11 mouse cellular contexts compared by ENCODE assay signal in genomic region chr9:31119882-31120532, GRCm38 (mm10). TPM values are rescaled to one million over a fixed set of nuclear protein-coding genes. Genes with fewer than 3 reads are reported as not detected.
DNase-seq lines count a peak whose midpoint lies in the region; ATAC-seq and TF ChIP-seq lines count a peak whose summit lies in the region.
"Had no signal": no experiment of that assay in that cellular context is flagged by ENCODE, and none has a peak within 500 bp of the region (broad histone marks: within the 10 kb centered on the region; RNA-seq: fewer than 3 reads in every experiment).

No protein-coding gene starts in this region.

- peak; percentile 17 for ATAC-seq in granulocyte monocyte progenitor cell, adult 5-6 weeks (replicated peaks; ENCODE audit: poor library complexity, severe bottlenecking)

- no peaks in the 10 kb centered on the region for H3K36me3 ChIP-seq in thymus, adult 2 months (ENCODE audit: control insufficient read depth, insufficient read depth, low read length)
- H3K36me3 ChIP-seq: forebrain, embryonic 12.5 days; limb, embryonic 15.5 days; midbrain, embryonic 12.5 days had no signal

- H3K4me3 ChIP-seq in thymus, adult 2 months (ENCODE audit: control insufficient read depth, insufficient read depth, low read length) = no peak overlapping the region
- H3K4me3 ChIP-seq: forebrain, embryonic 12.5 days; limb, embryonic 15.5 days; midbrain, embryonic 12.5 days had no signal

- H3K27me3 ChIP-seq in thymus, adult 2 months (ENCODE audit: control insufficient read depth, insufficient read depth, low read length) = no peaks in the 10 kb centered on the region
- H3K27me3 ChIP-seq: forebrain, embryonic 12.5 days; limb, embryonic 15.5 days; midbrain, embryonic 12.5 days had no signal

- H3K27ac ChIP-seq in thymus, adult 2 months (ENCODE audit: control insufficient read depth, insufficient read depth, low read length) = 0 out of 2 replicates have a peak overlapping the region, but pooled peaks have one; percentile 29
- H3K27ac ChIP-seq: forebrain, embryonic 12.5 days; limb, embryonic 15.5 days; midbrain, embryonic 12.5 days had no signal

- WGBS in thymus, adult 2 months = 80% methylated on average over 11 of the region's 11 CpGs

- TF ChIP-seq POLR2A in thymus, adult 2 months (IDR thresholded peaks at IDR 0.05; ENCODE audit: control insufficient read depth, extremely low read depth, insufficient read depth, low read length, poor library complexity) = no peak

- DNase-seq in thymus, adult 2 months = no peak
- no peak for DNase-seq in thymus, postnatal 25 days
- DNase-seq in lung, adult 18-20 months = peak; percentile 73
- peak; percentile 42 for DNase-seq in yolk sac, embryonic 10.5 days (ENCODE audit: low spot score)
- DNase-seq in urinary bladder, postnatal 10 days (ENCODE audit: low spot score) = no peak
- DNase-seq in neural tube, embryonic 10.5 days (ENCODE audit: extremely low spot score, low spot score) = no peak
- no peak for DNase-seq in urinary bladder, postnatal 14 days (ENCODE audit: low spot score)

- no peaks in the 10 kb centered on the region for H3K4me1 ChIP-seq in thymus, adult 2 months (replicated peaks; ENCODE audit: control insufficient read depth, insufficient read depth, low read length)
- H3K4me1 ChIP-seq: midbrain, embryonic 12.5 days had no signal

- no peak for TF ChIP-seq CTCF in thymus, adult 2 months (IDR thresholded peaks at IDR 0.05; ENCODE audit: borderline replicate concordance, control insufficient read depth, extremely low read depth, insufficient read depth, low read length, poor library complexity)

RNA-seq across cellular contexts. Expression of gene St14, which starts 11.6 kb away (rescaled TPM):
- 13.8 and 15.8 TPM in 2 replicates for polyA plus RNA-seq in thymus, adult 2 months (2012; rRNA removed)
- total RNA-seq in granulocyte monocyte progenitor cell, adult 5-6 weeks (2014; fragmentation: Nextera tagmentation) = 6.2 and 7.1 TPM in 2 replicates
- 7.7 and 16.5 TPM in 2 replicates for total RNA-seq in granulocyte monocyte progenitor cell, adult 5-6 weeks (2017)

Comparison
In these comparisons a context has a peak if more than half of its experiments do, and no peak if none do; other contexts are left out.
1. DNase-seq: peak in lung, adult 18-20 months (2 of 2) and yolk sac, embryonic 10.5 days (single experiment); none in thymus, adult 2 months (single experiment), thymus, postnatal 25 days (single experiment), urinary bladder, postnatal 10 days (single experiment), neural tube, embryonic 10.5 days (single experiment) and urinary bladder, postnatal 14 days (single experiment).